Mouse (Mus musculus) bone marrow, adult 2 months (tissue): ENCODE data around the gene Grem1.

Experiments used
- CTCF ChIP-seq: fragments of 200-500 bp; IDR thresholded peaks from 2 replicates; pipeline ENCODE4 v1.5.1; 2011; ENCODE audit warnings: low read length, control low read depth; ENCODE audit not compliant: control insufficient read depth, insufficient read depth
- POLR2A ChIP-seq: fragments of 200-500 bp; IDR thresholded peaks from 2 replicates; pipeline ENCODE4 v1.6.1; 2011; ENCODE audit warnings: low read depth, mild to moderate bottlenecking, control low read depth, low read length, borderline replicate concordance; ENCODE audit not compliant: control insufficient read depth

DNA sequence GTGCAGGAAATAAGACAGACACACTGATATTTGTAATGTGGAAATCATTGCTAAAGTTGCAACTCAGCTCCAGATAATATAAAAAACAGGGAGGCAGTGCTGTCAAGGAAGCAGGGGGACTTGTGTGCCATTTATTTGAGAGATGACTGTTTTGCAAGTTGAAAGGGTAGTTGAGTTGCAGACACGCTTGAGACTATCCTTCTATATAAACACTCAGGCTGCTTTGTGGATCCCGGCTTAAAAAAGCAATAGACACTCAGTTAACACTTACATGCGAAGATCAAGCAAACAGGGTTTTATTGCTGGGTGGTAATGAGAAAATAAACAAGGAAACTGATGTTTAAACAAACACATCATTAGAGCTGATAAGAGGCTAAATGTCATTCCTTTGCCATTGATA is 26.4 kb upstream of the Grem1 start:
- TF ChIP-seq POLR2A, result no peak
- no peak for TF ChIP-seq CTCF
